Mouse (Mus musculus): ENCODE measurements around the gene Gm49345. TPM values are rescaled to one million over a fixed set of nuclear protein-coding genes. Genes with fewer than 3 reads are reported as not detected.

The Gm49345 gene
- polyA plus RNA-seq, 1 experiment from 2014 or later, result not detected

GRCm38 (mm10) chr13:67553730-67554129, 83.8 kb downstream of the Gm49345 start, which contains the start of gene Zfp748:
TSS of gene Zfp748 (minus strand) at chr13:67553830.
- H3K4me2 ChIP-seq (replicated peaks; ENCODE audit: low read depth, low read length), result peak within 1 kb of the TSS; percentile 72
- H3K4me3 ChIP-seq (ENCODE audit: low read length), result peak within 1 kb of the TSS; percentile 91
- H3K27me3 ChIP-seq (ENCODE audit: insufficient read depth, low read length), result no peaks in the 10 kb centered on the region
- H3K27ac ChIP-seq (ENCODE audit: low read length), result peak within 1 kb of the TSS; percentile 95
- H3K36me3 ChIP-seq (ENCODE audit: insufficient read depth, low read length), result no peaks in the 10 kb centered on the region
- ATAC-seq (ENCODE audit: low FRiP score, low TSS enrichment), result no peak
- peaks cover 15% of the 10 kb centered on the region for H3K4me1 ChIP-seq (ENCODE audit: insufficient read depth, low read length)
- H3K9me3 ChIP-seq (ENCODE audit: low read length), result no peaks in the 10 kb centered on the region
- WGBS, result 80% methylated on average over 4 of the region's 4 CpGs
- peak within 1 kb of the TSS; percentile 94 for H3K9ac ChIP-seq (replicated peaks; ENCODE audit: low read length)

DNA sequence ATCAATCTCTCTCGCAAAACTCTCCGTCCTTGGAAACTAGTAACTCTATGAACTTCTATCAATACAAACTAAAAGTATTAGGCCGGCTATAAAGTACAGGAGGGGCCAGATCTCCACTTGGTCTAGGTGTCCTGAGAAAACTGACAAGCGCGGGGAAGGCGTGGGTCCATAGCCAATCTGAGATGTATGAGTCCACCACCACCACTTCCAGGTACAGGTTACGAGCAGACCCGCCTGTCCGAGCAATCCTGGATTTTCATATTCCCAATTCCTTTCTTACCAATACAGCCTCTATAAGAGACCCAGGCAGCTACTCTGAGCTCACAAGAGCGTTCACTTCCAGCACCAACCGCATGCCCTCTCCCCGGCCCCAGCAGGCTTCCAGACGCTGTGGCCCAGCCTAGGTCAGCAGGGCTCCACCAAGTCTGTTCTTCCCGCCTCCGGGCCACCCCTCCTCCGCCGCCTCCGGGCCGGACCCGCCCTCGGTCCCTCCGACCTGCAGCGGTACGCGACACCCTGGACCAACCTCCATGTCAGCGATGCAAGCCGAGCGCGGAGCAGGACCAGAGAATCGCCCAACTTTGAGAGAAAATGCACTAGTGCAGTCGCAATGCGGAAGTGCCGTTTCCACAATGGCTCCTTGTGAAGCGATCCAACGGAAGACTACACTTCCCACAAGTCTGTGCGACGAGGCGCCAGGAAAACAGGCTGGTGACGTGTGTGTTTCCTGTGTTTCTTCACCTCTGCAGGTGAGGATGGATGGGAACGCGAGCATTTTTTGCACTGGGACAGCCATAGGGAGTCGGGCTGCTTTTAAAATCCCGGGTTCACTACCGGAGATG, 84.8 kb downstream of the Gm49345 start:
- Histone ChIP-seq H3K4me2 (replicated peaks; ENCODE audit: low read depth, low read length) (peak overlapping the region; percentile 72), H3K27me3 (ENCODE audit: insufficient read depth, low read length) (no peaks in the 10 kb centered on the region), H3K9ac (replicated peaks; ENCODE audit: low read length) (peak overlapping the region; percentile 94), H3K36me3 (ENCODE audit: insufficient read depth, low read length) (no peaks in the 10 kb centered on the region), H3K9me3 (ENCODE audit: low read length) (no peaks in the 10 kb centered on the region), H3K27ac (ENCODE audit: low read length) (peak overlapping the region; percentile 95), H3K4me1 (ENCODE audit: insufficient read depth, low read length) (peaks cover 15% of the 10 kb centered on the region), H3K4me3 (ENCODE audit: low read length) (peak overlapping the region; percentile 91)
- under 1% methylated on average over 44 of the region's 44 CpGs for WGBS
- peak; percentile 98 for ATAC-seq (ENCODE audit: low FRiP score, low TSS enrichment)

DNA sequence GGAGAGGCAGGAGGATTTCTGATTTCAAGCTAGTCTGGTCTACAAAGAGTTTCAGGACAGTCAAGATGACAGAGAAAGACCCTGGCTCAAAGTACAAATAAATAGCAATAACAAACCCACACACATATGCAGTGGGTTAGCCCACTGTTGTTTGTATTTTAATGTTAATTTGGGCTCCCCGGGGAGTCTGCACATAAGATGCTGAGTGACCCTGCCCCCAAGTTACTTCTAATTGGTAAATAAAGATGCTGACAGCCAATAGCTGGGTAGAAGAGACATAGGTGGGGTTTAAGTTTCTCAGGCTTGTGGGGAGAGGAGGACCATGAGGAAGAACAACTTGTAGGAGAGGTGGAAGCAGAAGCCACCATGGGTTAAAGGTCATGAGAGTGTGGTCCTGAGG, 91.6 kb downstream of the Gm49345 start:
- no peak for ATAC-seq (ENCODE audit: low FRiP score, low TSS enrichment)
- WGBS, result 78% methylated on average over 1 of the region's 1 CpGs
- peaks cover 7% of the 10 kb centered on the region for H3K9me3 ChIP-seq (ENCODE audit: low read length)

More for the DNA sequence above, 91.6 kb downstream of the Gm49345 start:
- H3K4me1 ChIP-seq (ENCODE audit: insufficient read depth, low read length), result no peaks in the 10 kb centered on the region
- no peak overlapping the region for H3K4me3 ChIP-seq (ENCODE audit: low read length)
- H3K27ac ChIP-seq (ENCODE audit: low read length), result no peak overlapping the region
- no peaks in the 10 kb centered on the region for H3K27me3 ChIP-seq (ENCODE audit: insufficient read depth, low read length)
- H3K36me3 ChIP-seq (ENCODE audit: insufficient read depth, low read length), result peaks cover 40% of the 10 kb centered on the region
- no peak overlapping the region for H3K9ac ChIP-seq (replicated peaks; ENCODE audit: low read length)
- H3K4me2 ChIP-seq (replicated peaks; ENCODE audit: low read depth, low read length), result no peak overlapping the region

Other genes with a start within 250 kb of the Gm49345 start
- gene Zfp429, start 237.9 kb downstream of the Gm49345 start, polyA plus RNA-seq (2015; fragmentation: Nextera tagmentation; extraction: Ambion mirVana), result 8.5 and 10.1 TPM in 2 replicates
- gene Zfp459, start 216.4 kb downstream of the Gm49345 start, polyA plus RNA-seq (2015; fragmentation: Nextera tagmentation; extraction: Ambion mirVana), result 1.1 TPM in 2 replicates
- 10.7 and 12.0 TPM in 2 replicates for gene Zfp874a, start 186.1 kb downstream of the Gm49345 start, polyA plus RNA-seq (2015; fragmentation: Nextera tagmentation; extraction: Ambion mirVana)
- 2.6 and 3.4 TPM in 2 replicates for gene Zfp874b, start 153.5 kb downstream of the Gm49345 start, polyA plus RNA-seq (2015; fragmentation: Nextera tagmentation; extraction: Ambion mirVana)
- gene Zfp58, start 137.2 kb downstream of the Gm49345 start, polyA plus RNA-seq (2015; fragmentation: Nextera tagmentation; extraction: Ambion mirVana), result 14.4 and 15.2 TPM in 2 replicates
- gene Gm26965, start 111.6 kb downstream of the Gm49345 start, polyA plus RNA-seq (2015; fragmentation: Nextera tagmentation; extraction: Ambion mirVana), result not detected in 2 replicates
- 26.1 and 28.3 TPM in 2 replicates for gene Zfp87, start 111.6 kb downstream of the Gm49345 start, polyA plus RNA-seq (2015; fragmentation: Nextera tagmentation; extraction: Ambion mirVana)
- gene Zfp748, start 83.9 kb downstream of the Gm49345 start, polyA plus RNA-seq (2015; fragmentation: Nextera tagmentation; extraction: Ambion mirVana), result 13.5 and 16.0 TPM in 2 replicates
- 4.3 and 4.7 TPM in 2 replicates for gene Zfp729b, start 28.1 kb downstream of the Gm49345 start, polyA plus RNA-seq (2015; fragmentation: Nextera tagmentation; extraction: Ambion mirVana)
- 3.1 TPM in 2 replicates for gene Zfp729a, start within 50 bp of the Gm49345 start, polyA plus RNA-seq (2015; fragmentation: Nextera tagmentation; extraction: Ambion mirVana)
- 11.0 and 13.4 TPM in 2 replicates for gene Zfp738, start 49.3 kb upstream of the Gm49345 start, polyA plus RNA-seq (2015; fragmentation: Nextera tagmentation; extraction: Ambion mirVana)
- gene Zfp65, start 91.4 kb upstream of the Gm49345 start, polyA plus RNA-seq (2015; fragmentation: Nextera tagmentation; extraction: Ambion mirVana), result 7.1 and 7.3 TPM in 2 replicates
- gene Zfp85, start 117.5 kb upstream of the Gm49345 start, polyA plus RNA-seq (2015; fragmentation: Nextera tagmentation; extraction: Ambion mirVana), result 6.3 and 6.4 TPM in 2 replicates
- gene Zfp493, start 141.9 kb upstream of the Gm49345 start, polyA plus RNA-seq (2015; fragmentation: Nextera tagmentation; extraction: Ambion mirVana), result 2.6 and 2.7 TPM in 2 replicates
- 8.7 and 9.4 TPM in 2 replicates for gene Zfp273, start 176.0 kb upstream of the Gm49345 start, polyA plus RNA-seq (2015; fragmentation: Nextera tagmentation; extraction: Ambion mirVana)
- gene Gm10037, start 193.3 kb upstream of the Gm49345 start, polyA plus RNA-seq (2015; fragmentation: Nextera tagmentation; extraction: Ambion mirVana), result 2.1 and 3.6 TPM in 2 replicates
- not detected in 2 replicates for gene BC048507, start 225.6 kb upstream of the Gm49345 start, polyA plus RNA-seq (2015; fragmentation: Nextera tagmentation; extraction: Ambion mirVana)